Mouse (Mus musculus): ENCODE data around the gene Ltbp4.

GRCm38 (mm10) chr7:27381009-27381408 lies 43.5 kb upstream of the Ltbp4 start:
- TF ChIP-seq CTCF (IDR thresholded peaks at IDR 0.05; ENCODE audit: borderline replicate concordance, control insufficient read depth, extremely low read depth, insufficient read depth, low read length, poor library complexity), result no peak
- TF ChIP-seq POLR2A (IDR thresholded peaks at IDR 0.05; ENCODE audit: control insufficient read depth, extremely low read depth, insufficient read depth, low read length, poor library complexity), result no peak

Measured in thymus, adult 2 months (tissue).